ENCODE assay signal across 24 mouse cellular contexts in genomic region chr1:75530546-75530945, GRCm38 (mm10). TPM values are rescaled to one million over a fixed set of nuclear protein-coding genes. Genes with fewer than 3 reads are reported as not detected.
DNase-seq lines count a peak whose midpoint lies in the region; ATAC-seq and TF ChIP-seq lines count a peak whose summit lies in the region.
"Had no signal": no experiment of that assay in that cellular context is flagged by ENCODE, and none has a peak within 500 bp of the region (broad histone marks: within the 10 kb centered on the region; RNA-seq: fewer than 3 reads in every experiment).

No protein-coding gene starts in this region.

- WGBS in heart, adult 2 months: 65% methylated on average over 4 of the region's 4 CpGs
- 68% methylated on average over 4 of the region's 4 CpGs for WGBS in lung, embryonic 14.5 days
- WGBS in hindbrain, embryonic 10.5 days: 81% methylated on average over 4 of the region's 4 CpGs
- WGBS in forebrain, embryonic 14.5 days: 76% methylated on average over 4 of the region's 4 CpGs

- ATAC-seq in lung, embryonic 14.5 days (ENCODE audit: insufficient read depth): no peak
- no peak for ATAC-seq in forebrain, embryonic 14.5 days
- ATAC-seq: inflammation-experienced regulatory T-cells, adult 6 months had no signal

- DNase-seq in heart, adult 2 months: no peak
- no peak for DNase-seq in heart, adult 18-20 months
- peak; percentile 41 for DNase-seq in lung, embryonic 14.5 days
- DNase-seq in lung, postnatal 25 days (ENCODE audit: low spot score): no peak
- DNase-seq in 416B (ENCODE audit: low read depth): peak; percentile 5
- peak; percentile 11 for DNase-seq in brain, embryonic 14.5 days (ENCODE audit: low read depth)
- DNase-seq in hindbrain, embryonic 10.5 days (ENCODE audit: low spot score): no peak
- no peak for DNase-seq in forebrain, embryonic 14.5 days (ENCODE audit: low spot score)
- DNase-seq: adrenal gland, postnatal 14 days; cerebellum, adult 9-11 months; heart, postnatal 14 days; kidney, adult 9 months; kidney, postnatal 36 days; layer of hippocampus, postnatal 36 days; lung, adult 18-20 months had no signal

- TF ChIP-seq CTCF in heart, adult 2 months (IDR thresholded peaks at IDR 0.05): peak; percentile 16; the same call in 1 of the 2 replicates
- peak; percentile 47 for TF ChIP-seq CTCF in lung, embryonic 14.5 days (IDR thresholded peaks at IDR 0.05; ENCODE audit: low read depth)
- TF ChIP-seq CTCF in brain, embryonic 14.5 days (IDR thresholded peaks at IDR 0.05; ENCODE audit: borderline replicate concordance, extremely low read depth, insufficient read depth, insufficient read length): no peak

- no peaks in the 10 kb centered on the region for H3K4me1 ChIP-seq in heart, adult 2 months (ENCODE audit: control insufficient read depth, insufficient read depth, low read length)
- H3K4me1 ChIP-seq in lung, embryonic 14.5 days (ENCODE audit: insufficient read depth): no peaks in the 10 kb centered on the region
- no peaks in the 10 kb centered on the region for H3K4me1 ChIP-seq in hindbrain, embryonic 10.5 days (replicated peaks)
- H3K4me1 ChIP-seq in forebrain, embryonic 14.5 days (ENCODE audit: control insufficient read depth, insufficient read depth, low read length): no peaks in the 10 kb centered on the region
- H3K4me1 ChIP-seq: midbrain, embryonic 12.5 days had no signal

- H3K4me2 ChIP-seq in lung, embryonic 14.5 days: no peak overlapping the region
- no peak overlapping the region for H3K4me2 ChIP-seq in forebrain, embryonic 14.5 days (ENCODE audit: low read length)
- H3K4me2 ChIP-seq: heart, embryonic 11.5 days; hindbrain, embryonic 14.5 days; midbrain, embryonic 12.5 days had no signal

- no peak for TF ChIP-seq EP300 in heart, adult 2 months (IDR thresholded peaks at IDR 0.05; ENCODE audit: insufficient read depth, low read depth, low read length)

- H3K9ac ChIP-seq in heart, adult 2 months (ENCODE audit: low read depth, low read length): no peak overlapping the region
- no peak overlapping the region for H3K9ac ChIP-seq in lung, embryonic 14.5 days
- no peak overlapping the region for H3K9ac ChIP-seq in forebrain, embryonic 14.5 days (ENCODE audit: low read length)
- H3K9ac ChIP-seq: hindbrain, embryonic 14.5 days; midbrain, embryonic 12.5 days had no signal

- H3K79me2 ChIP-seq in heart, adult 2 months (replicated peaks; ENCODE audit: control insufficient read depth, insufficient read depth, low read length): no peaks in the 10 kb centered on the region

- TF ChIP-seq POLR2A in heart, adult 2 months (IDR thresholded peaks at IDR 0.05; ENCODE audit: insufficient read depth, low read depth, low read length): no peak
- no peak for TF ChIP-seq POLR2A in brain, embryonic 14.5 days (IDR thresholded peaks at IDR 0.05; ENCODE audit: borderline replicate concordance, extremely low read depth, insufficient read depth, insufficient read length, poor library complexity, severe bottlenecking)

- H3K36me3 ChIP-seq in heart, adult 2 months (ENCODE audit: control insufficient read depth, insufficient read depth, low read length): no peaks in the 10 kb centered on the region
- H3K36me3 ChIP-seq in lung, embryonic 14.5 days (ENCODE audit: insufficient read depth): peaks cover 79% of the 10 kb centered on the region
- H3K36me3 ChIP-seq in hindbrain, embryonic 10.5 days: peaks cover 98% of the 10 kb centered on the region
- H3K36me3 ChIP-seq in forebrain, embryonic 14.5 days (ENCODE audit: control insufficient read depth, insufficient read depth, low read length): peaks cover 77% of the 10 kb centered on the region

- H3K27ac ChIP-seq in heart, adult 2 months: no peak overlapping the region
- no peak overlapping the region for H3K27ac ChIP-seq in lung, embryonic 14.5 days (ENCODE audit: low read depth)
- no peak overlapping the region for H3K27ac ChIP-seq in hindbrain, embryonic 10.5 days
- H3K27ac ChIP-seq in forebrain, embryonic 14.5 days (ENCODE audit: low read depth, low read length): no peak overlapping the region
- H3K27ac ChIP-seq: hindbrain, embryonic 14.5 days; midbrain, embryonic 12.5 days had no signal

- intact Hi-C loops in heart, adult 2 months (cut with DNase I): no loop called here

- no peaks in the 10 kb centered on the region for H3K27me3 ChIP-seq in heart, adult 2 months (ENCODE audit: control insufficient read depth, insufficient read depth, low read length)
- H3K27me3 ChIP-seq in lung, embryonic 14.5 days (ENCODE audit: insufficient read depth, low read length): no peaks in the 10 kb centered on the region
- no peaks in the 10 kb centered on the region for H3K27me3 ChIP-seq in hindbrain, embryonic 10.5 days (ENCODE audit: insufficient read depth, poor library complexity, severe bottlenecking)
- H3K27me3 ChIP-seq in forebrain, embryonic 14.5 days (replicated peaks; ENCODE audit: control insufficient read depth, insufficient read depth, low read length): no peaks in the 10 kb centered on the region
- H3K27me3 ChIP-seq: CH12.LX; midbrain, embryonic 12.5 days had no signal

- no peaks in the 10 kb centered on the region for H3K9me3 ChIP-seq in lung, embryonic 14.5 days (ENCODE audit: low read depth, low read length)
- no peaks in the 10 kb centered on the region for H3K9me3 ChIP-seq in hindbrain, embryonic 10.5 days
- H3K9me3 ChIP-seq in forebrain, embryonic 14.5 days (replicated peaks; ENCODE audit: control insufficient read depth, low read length): no peaks in the 10 kb centered on the region
- H3K9me3 ChIP-seq: G1E; midbrain, embryonic 12.5 days had no signal

- no peak overlapping the region for H3K4me3 ChIP-seq in heart, adult 2 months
- no peak overlapping the region for H3K4me3 ChIP-seq in lung, embryonic 14.5 days (ENCODE audit: low read depth, low read length)
- H3K4me3 ChIP-seq in hindbrain, embryonic 10.5 days: no peak overlapping the region
- H3K4me3 ChIP-seq in forebrain, embryonic 14.5 days (ENCODE audit: low read depth, low read length): no peak overlapping the region
- H3K4me3 ChIP-seq: midbrain, embryonic 12.5 days had no signal

RNA-seq across cellular contexts. Expression of gene Stk11ip, which starts 9.2 kb away (rescaled TPM):
- total RNA-seq in heart, adult 2 months (2021): 1 to 10 TPM; 7.3 to 7.7 TPM
- polyA plus RNA-seq in heart, adult 2 months (2012; rRNA removed): 12.9 and 19.8 TPM in 2 replicates
- total RNA-seq in heart, adult 18-20 months (2021): 10 to 100 TPM in 1 of 2 experiments, 1 to 10 TPM in 1; 6.6 to 10.9 TPM
- 18.5 and 19.0 TPM in 2 replicates for polyA plus RNA-seq in lung, embryonic 14.5 days (2014; fragmentation: Nextera tagmentation; extraction: Ambion mirVana)
- 36.5 and 40.6 TPM in 2 replicates for polyA plus RNA-seq in brain, embryonic 14.5 days (2012; rRNA removed)
- polyA plus RNA-seq in hindbrain, embryonic 10.5 days (2016; fragmentation: Nextera tagmentation; extraction: Ambion mirVana): 29.6 and 30.0 TPM in 2 replicates
- 8.7 and 10.7 TPM in 2 replicates for polyA plus RNA-seq in forebrain, embryonic 14.5 days (2014; fragmentation: Nextera tagmentation; extraction: Ambion mirVana)

RNA-seq across cellular contexts. Expression of gene Slc4a3, which starts 15.5 kb away (rescaled TPM):
- total RNA-seq in heart, adult 2 months (2021): 100 to 1,000 TPM; 241 to 300 TPM
- 182 and 222 TPM in 2 replicates for polyA plus RNA-seq in heart, adult 2 months (2012; rRNA removed)
- 100 to 1,000 TPM; 249 to 266 TPM for total RNA-seq in heart, adult 18-20 months (2021)
- polyA plus RNA-seq in lung, embryonic 14.5 days (2014; fragmentation: Nextera tagmentation; extraction: Ambion mirVana): 9.7 and 12.1 TPM in 2 replicates
- polyA plus RNA-seq in brain, embryonic 14.5 days (2012; rRNA removed): 59.4 and 61.2 TPM in 2 replicates
- polyA plus RNA-seq in hindbrain, embryonic 10.5 days (2016; fragmentation: Nextera tagmentation; extraction: Ambion mirVana): 13.2 and 19.8 TPM in 2 replicates
- polyA plus RNA-seq in forebrain, embryonic 14.5 days (2014; fragmentation: Nextera tagmentation; extraction: Ambion mirVana): 12.6 and 18.7 TPM in 2 replicates
- total RNA-seq: monocyte, adult 5-6 weeks; neutrophil, adult 5-6 weeks had no signal
- polyA plus RNA-seq: G1E had no signal

RNA-seq across cellular contexts. Expression of gene Inha, which starts 23.7 kb away (rescaled TPM):
- total RNA-seq in heart, adult 2 months (2021): 1 to 10 TPM; 4.1 to 4.3 TPM
- polyA plus RNA-seq in heart, adult 2 months (2012; rRNA removed): 17.0 and 20.4 TPM in 2 replicates
- 1 to 10 TPM; 3.0 to 3.1 TPM for total RNA-seq in heart, adult 18-20 months (2021)
- 1.7 and 2.1 TPM in 2 replicates for polyA plus RNA-seq in lung, embryonic 14.5 days (2014; fragmentation: Nextera tagmentation; extraction: Ambion mirVana)
- polyA plus RNA-seq in brain, embryonic 14.5 days (2012; rRNA removed): 63.9 and 70.0 TPM in 2 replicates
- polyA plus RNA-seq in hindbrain, embryonic 10.5 days (2016; fragmentation: Nextera tagmentation; extraction: Ambion mirVana): 2.7 TPM in 2 replicates
- polyA plus RNA-seq in forebrain, embryonic 14.5 days (2014; fragmentation: Nextera tagmentation; extraction: Ambion mirVana): 4.9 and 6.3 TPM in 2 replicates
- total RNA-seq: CH12.LX; G1E; liver, adult 2 months; monocyte, adult 5-6 weeks; neutrophil, adult 5-6 weeks had no signal
- polyA plus RNA-seq: G1E; inflammation-experienced regulatory T-cells, adult 6 months had no signal

RNA-seq across cellular contexts. Expression of gene Obsl1, which starts 24.3 kb away (rescaled TPM):
- 100 to 1,000 TPM; 117 to 131 TPM for total RNA-seq in heart, adult 2 months (2021)
- polyA plus RNA-seq in heart, adult 2 months (2012; rRNA removed): 87.8 and 119 TPM in 2 replicates
- 100 to 1,000 TPM; 107 to 108 TPM for total RNA-seq in heart, adult 18-20 months (2021)
- polyA plus RNA-seq in lung, embryonic 14.5 days (2014; fragmentation: Nextera tagmentation; extraction: Ambion mirVana): 83.9 and 93.3 TPM in 2 replicates
- polyA plus RNA-seq in brain, embryonic 14.5 days (2012; rRNA removed): 54.3 and 57.6 TPM in 2 replicates
- polyA plus RNA-seq in hindbrain, embryonic 10.5 days (2016; fragmentation: Nextera tagmentation; extraction: Ambion mirVana): 37.9 and 44.2 TPM in 2 replicates
- 17.0 and 17.7 TPM in 2 replicates for polyA plus RNA-seq in forebrain, embryonic 14.5 days (2014; fragmentation: Nextera tagmentation; extraction: Ambion mirVana)
- total RNA-seq: monocyte, adult 5-6 weeks; neutrophil, adult 5-6 weeks had no signal
- polyA plus RNA-seq: G1E; inflammation-experienced regulatory T-cells, adult 6 months had no signal

RNA-seq across cellular contexts. Expression of gene Tmem198, which starts 51.2 kb away (rescaled TPM):
- under 1 TPM; 0.21 to 0.66 TPM for total RNA-seq in heart, adult 2 months (2021)
- polyA plus RNA-seq in heart, adult 2 months (2012; rRNA removed): 0.39 and 0.73 TPM in 2 replicates
- under 1 TPM; 0.30 to 0.46 TPM for total RNA-seq in heart, adult 18-20 months (2021)
- polyA plus RNA-seq in lung, embryonic 14.5 days (2014; fragmentation: Nextera tagmentation; extraction: Ambion mirVana): 0.26 and 0.72 TPM in 2 replicates
- polyA plus RNA-seq in brain, embryonic 14.5 days (2012; rRNA removed): 46.9 and 57.2 TPM in 2 replicates
- polyA plus RNA-seq in hindbrain, embryonic 10.5 days (2016; fragmentation: Nextera tagmentation; extraction: Ambion mirVana): 8.6 and 20.4 TPM in 2 replicates
- 41.3 and 50.4 TPM in 2 replicates for polyA plus RNA-seq in forebrain, embryonic 14.5 days (2014; fragmentation: Nextera tagmentation; extraction: Ambion mirVana)

Comparison
In these comparisons a context has a peak if more than half of its experiments do, and no peak if none do; other contexts are left out.
1. DNase-seq: peak in lung, embryonic 14.5 days (single experiment), 416B (single experiment) and brain, embryonic 14.5 days (single experiment); none in heart, adult 2 months (0 of 2), heart, adult 18-20 months (0 of 2), lung, postnatal 25 days (single experiment), hindbrain, embryonic 10.5 days (single experiment) and forebrain, embryonic 14.5 days (single experiment).